Mouse (Mus musculus): ENCODE results near the gene Clec3a.

The Clec3a gene

GRCm38 (mm10) chr8:114417786-114418185 lies at the start of gene Clec3a:
Clec3a (plus strand) TSS chr8:114418086.
- no peak for DNase-seq (ENCODE audit: low spot score)

- peak; percentile 17 for DNase-seq (ENCODE audit: low spot score)
Measured at GRCm38 (mm10) chr8:114369038-114369976, 48.6 kb upstream of the Clec3a start.

- DNase-seq (ENCODE audit: low spot score) = no peak
Measured at GRCm38 (mm10) chr8:114374390-114374789, 43.5 kb upstream of the Clec3a start.

- no peak for DNase-seq (ENCODE audit: low spot score)
Measured at GRCm38 (mm10) chr8:114384189-114384588, 33.7 kb upstream of the Clec3a start.

- DNase-seq (ENCODE audit: low spot score) = no peak
Measured at GRCm38 (mm10) chr8:114387494-114387893, 30.4 kb upstream of the Clec3a start.

GRCm38 (mm10) chr8:114390465-114391254 lies 27.2 kb upstream of the Clec3a start:
- DNase-seq (ENCODE audit: low spot score) = no peak

- no peak for DNase-seq (ENCODE audit: low spot score)
Measured at GRCm38 (mm10) chr8:114398326-114398725, 19.6 kb upstream of the Clec3a start.

GRCm38 (mm10) chr8:114399273-114399672 lies 18.6 kb upstream of the Clec3a start:
- no peak for DNase-seq (ENCODE audit: low spot score)

GRCm38 (mm10) chr8:114401679-114402078 lies 16.2 kb upstream of the Clec3a start:
- no peak for DNase-seq (ENCODE audit: low spot score)

- no peak for DNase-seq (ENCODE audit: low spot score)
Measured at GRCm38 (mm10) chr8:114411421-114411820, 6.5 kb upstream of the Clec3a start.

GRCm38 (mm10) chr8:114418486-114418885 lies 600 bp downstream of the Clec3a start:
- no peak for DNase-seq (ENCODE audit: low spot score)

GRCm38 (mm10) chr8:114418904-114419303 lies 1.0 kb downstream of the Clec3a start:
- no peak for DNase-seq (ENCODE audit: low spot score)

GRCm38 (mm10) chr8:114421544-114421943 lies 3.7 kb downstream of the Clec3a start:
- no peak for DNase-seq (ENCODE audit: low spot score)

- peak; percentile 31 for DNase-seq (ENCODE audit: low spot score)
Measured at GRCm38 (mm10) chr8:114438236-114438635, 20.4 kb downstream of the Clec3a start.

- peak; percentile 100 for DNase-seq (ENCODE audit: low spot score)
Measured at GRCm38 (mm10) chr8:114439334-114440204, 21.7 kb downstream of the Clec3a start, which contains the start of gene Wwox. Wwox (plus strand) TSS chr8:114439655.

- peak; percentile 7 for DNase-seq (ENCODE audit: low spot score)
Measured at GRCm38 (mm10) chr8:114440205-114440589, 22.3 kb downstream of the Clec3a start.

- no peak for DNase-seq (ENCODE audit: low spot score)
Measured at GRCm38 (mm10) chr8:114441616-114442015, 23.7 kb downstream of the Clec3a start.

- DNase-seq (ENCODE audit: low spot score) = no peak
Measured at GRCm38 (mm10) chr8:114446884-114447283, 29.0 kb downstream of the Clec3a start.

GRCm38 (mm10) chr8:114452278-114452677 lies 34.4 kb downstream of the Clec3a start:
- no peak for DNase-seq (ENCODE audit: low spot score)

- no peak for DNase-seq (ENCODE audit: low spot score)
Measured at GRCm38 (mm10) chr8:114452781-114453221, 34.9 kb downstream of the Clec3a start.

- no peak for DNase-seq (ENCODE audit: low spot score)
Measured at GRCm38 (mm10) chr8:114455302-114455701, 37.4 kb downstream of the Clec3a start.

- no peak for DNase-seq (ENCODE audit: low spot score)
Measured at GRCm38 (mm10) chr8:114455953-114456352, 38.1 kb downstream of the Clec3a start.
